Mouse (Mus musculus) cerebellum, postnatal 25 days (tissue): Measurements from ENCODE around the gene Ankra2.

ENCODE experiments used
- DNase-seq, 2 experiments: peaks; one replicate each; pipeline ENCODE4 v3.0.0; 2021; ENCODE audit warnings: mixed read lengths in 2 of 2

Ankra2 gene

DNA sequence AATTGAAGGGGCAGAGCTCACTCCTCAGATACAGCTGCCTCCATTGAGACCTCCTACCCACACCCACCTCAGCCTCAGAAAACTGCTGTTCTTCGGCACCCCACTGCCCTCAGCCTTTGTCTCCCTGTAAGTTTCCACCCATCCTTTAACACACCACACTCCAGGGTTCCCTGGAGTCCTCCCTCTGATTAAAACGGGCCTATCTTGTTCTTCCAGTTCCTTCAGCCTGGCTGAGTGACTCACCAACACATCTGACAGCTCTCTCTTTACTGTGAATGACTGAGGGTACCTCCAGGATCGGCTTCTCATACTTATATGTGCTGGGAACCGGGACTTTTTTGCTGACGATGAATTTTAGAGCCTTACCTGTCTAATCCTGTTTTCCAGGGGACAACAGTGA is 33.2 kb downstream of the Ankra2 start:
- DNase-seq, result no peak

DNA sequence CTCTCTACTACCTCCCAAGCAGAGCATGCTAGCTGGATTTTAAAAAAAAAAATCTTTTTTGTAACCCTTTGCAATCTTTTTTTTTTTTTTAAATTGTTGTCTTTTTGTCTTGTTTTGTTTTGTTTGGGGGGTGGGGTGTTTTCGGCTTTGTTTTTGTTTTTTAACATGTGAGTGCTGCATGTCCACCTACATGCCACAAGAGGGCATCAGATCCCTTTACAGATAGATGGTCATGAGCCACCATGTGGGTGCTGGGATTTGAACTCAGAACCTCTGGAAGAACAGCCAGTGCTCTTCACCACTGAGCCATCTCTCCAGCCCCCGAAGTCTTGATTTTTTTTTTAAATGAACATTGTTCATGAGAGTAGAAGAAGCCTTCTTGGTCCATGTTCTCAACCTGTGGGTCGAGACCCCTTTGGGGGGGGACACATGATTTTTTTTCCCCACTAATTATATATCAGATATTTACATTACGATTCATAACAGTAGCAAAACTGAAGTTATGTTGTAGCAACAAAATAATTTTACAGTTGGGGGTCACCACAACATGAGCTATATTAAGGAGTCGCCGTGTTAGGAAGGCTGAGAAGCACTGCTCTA is 35.1 kb downstream of the Ankra2 start:
- DNase-seq, result no peak

GRCm38 (mm10) chr13:98298833-98299758 is 36.2 kb downstream of the Ankra2 start:
- peak; percentile 78 to 85 for DNase-seq

- DNase-seq, result no peak
Observed at GRCm38 (mm10) chr13:98305257-98305656, 42.4 kb downstream of the Ankra2 start.

DNA sequence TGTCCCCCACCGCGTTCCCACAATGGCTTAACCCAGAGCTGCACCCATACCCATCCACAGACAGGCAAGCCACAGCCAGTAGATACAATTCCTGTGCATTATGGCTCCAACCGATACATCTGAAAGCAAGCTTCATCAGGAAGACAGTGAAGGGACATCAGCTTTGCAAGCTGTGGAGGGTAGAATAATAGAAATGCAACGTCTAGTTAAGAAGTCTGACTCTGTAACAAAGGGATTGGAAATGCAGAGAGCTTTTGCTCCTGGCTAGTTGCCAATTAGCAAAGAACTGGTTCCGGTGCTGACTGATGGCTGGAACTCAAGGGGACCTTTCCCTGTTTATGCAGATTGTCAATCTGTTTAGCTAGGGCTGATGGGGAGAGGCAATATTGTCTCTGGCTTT is 43.5 kb downstream of the Ankra2 start:
- no peak for DNase-seq

- DNase-seq, result no peak
Observed at GRCm38 (mm10) chr13:98306852-98307475, 44.1 kb downstream of the Ankra2 start.

GRCm38 (mm10) chr13:98308004-98308403 is 45.1 kb downstream of the Ankra2 start:
- DNase-seq, result no peak

- no peak for DNase-seq
Observed at GRCm38 (mm10) chr13:98308724-98309123, 45.9 kb downstream of the Ankra2 start.

DNA sequence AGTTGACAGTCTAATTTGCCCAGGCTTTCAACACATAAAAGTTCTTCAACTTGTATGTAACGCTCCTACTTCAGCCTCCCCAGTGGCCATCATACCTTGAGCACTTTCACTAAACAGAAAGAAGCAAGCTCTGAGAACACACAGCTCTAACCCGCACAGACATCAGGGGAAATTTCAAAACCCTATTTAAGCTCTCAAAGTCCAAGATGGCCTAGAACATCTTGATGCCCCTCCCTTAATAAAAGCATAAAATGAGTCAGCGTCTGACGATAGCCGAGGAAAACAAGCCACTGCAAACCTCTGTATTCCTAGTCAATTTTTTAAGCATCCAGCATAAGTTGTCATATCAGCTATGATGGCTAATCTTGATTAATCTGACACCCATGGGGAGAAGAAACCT is 48.7 kb downstream of the Ankra2 start:
- DNase-seq, result no peak

- DNase-seq, result no peak
Observed at GRCm38 (mm10) chr13:98313631-98314030, 50.8 kb downstream of the Ankra2 start.

DNA sequence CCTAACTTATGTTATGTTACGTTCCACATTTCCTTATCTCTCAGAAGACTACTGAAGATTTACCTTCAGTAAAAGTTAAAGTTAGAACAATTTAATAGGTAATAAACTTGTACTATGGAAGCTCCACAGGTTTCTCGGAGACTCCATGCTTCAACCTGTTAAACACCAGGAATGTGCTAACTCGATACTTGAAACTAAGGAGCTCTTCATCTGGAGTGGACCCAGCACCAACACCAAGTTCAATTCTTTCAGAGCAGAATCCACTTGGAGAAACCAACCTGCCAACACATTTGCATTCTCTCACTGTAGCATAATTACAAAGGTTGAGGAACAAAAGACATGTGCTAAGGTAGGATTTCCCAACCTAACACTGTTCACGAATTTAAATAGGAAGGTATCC is 52.2 kb downstream of the Ankra2 start:
- no peak for DNase-seq

DNA sequence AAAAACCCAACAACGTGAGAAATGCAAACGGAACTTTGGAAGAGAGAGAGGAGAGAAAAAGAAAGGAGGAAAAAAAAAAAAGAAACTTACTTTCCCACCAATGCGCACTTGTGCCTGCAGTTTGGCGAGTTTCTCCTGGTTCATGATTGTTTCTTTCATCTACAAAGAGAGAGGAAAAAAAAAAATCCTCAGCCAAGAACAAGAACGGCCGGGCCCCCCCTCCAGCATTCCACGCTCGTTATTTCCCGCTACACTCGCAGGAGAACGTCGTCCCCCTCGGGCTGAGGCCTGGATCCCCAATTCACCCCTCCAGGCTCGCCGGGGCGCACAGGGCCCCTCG is 53.2 kb downstream of the Ankra2 start:
- no peak for DNase-seq

DNA sequence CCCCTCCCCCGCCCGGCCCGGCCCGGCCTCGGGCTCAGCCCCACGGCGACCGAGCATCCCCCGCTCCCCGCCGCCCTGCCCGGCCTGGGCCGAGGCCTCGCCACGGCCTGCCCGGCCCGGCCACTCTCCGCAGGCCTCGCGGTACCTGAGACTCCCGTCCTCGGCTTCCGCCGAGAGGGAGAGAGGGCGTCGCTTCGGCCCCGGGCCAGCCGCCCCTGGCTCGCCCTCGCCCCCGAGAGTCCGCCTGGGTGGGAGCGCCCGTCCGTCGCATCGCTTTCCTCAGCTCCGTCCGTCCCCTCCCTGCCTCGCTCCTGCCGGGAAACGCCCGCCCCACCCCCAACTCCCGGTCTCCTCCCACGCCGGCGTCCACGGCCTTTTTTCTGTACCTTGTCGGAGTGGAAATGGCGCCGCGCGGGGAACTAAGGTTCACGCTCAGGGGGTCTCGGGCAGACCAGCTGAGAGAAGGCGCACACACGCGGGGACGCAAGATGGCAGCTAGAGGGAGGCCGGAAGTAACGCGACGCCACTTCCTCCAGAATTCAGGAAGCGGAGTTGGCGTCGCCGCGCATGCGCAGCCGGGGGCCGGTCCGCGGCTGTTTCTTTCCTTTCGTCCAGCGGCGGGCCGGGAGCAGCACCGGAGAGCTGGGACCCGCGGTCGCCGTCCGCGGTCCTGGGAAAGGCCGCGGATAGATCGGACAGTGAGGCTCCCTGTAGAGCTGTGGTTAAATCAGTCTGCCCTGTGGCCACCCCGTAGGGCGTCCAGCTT is 53.8 kb downstream of the Ankra2 start, which contains the start of gene Btf3:
TSS of gene Btf3 (minus strand) at position 527 of the 766 bp plus-strand sequence.
- DNase-seq, result peak; percentile 95 to 98

DNA sequence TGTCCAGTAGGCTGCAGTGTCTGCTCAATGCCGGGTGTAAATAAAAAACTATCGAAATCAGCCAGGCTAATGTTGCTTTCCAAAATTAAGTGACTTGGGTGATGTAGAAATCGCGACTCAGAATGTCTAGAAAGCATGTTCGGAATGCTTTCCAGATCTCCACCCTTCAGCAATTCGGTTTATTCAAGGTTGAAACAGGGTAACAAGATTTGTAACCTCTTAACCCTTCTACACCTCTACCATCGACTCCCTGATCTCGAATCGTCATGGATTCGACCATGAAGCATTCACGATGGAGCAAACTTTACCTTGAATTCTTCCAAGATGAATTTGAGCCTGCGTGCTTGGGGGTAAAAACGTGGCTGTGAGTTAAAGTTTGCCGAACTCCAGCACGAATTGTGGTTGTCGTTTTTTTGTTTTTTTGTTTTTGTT is 54.4 kb downstream of the Ankra2 start:
- DNase-seq, result no peak

DNA sequence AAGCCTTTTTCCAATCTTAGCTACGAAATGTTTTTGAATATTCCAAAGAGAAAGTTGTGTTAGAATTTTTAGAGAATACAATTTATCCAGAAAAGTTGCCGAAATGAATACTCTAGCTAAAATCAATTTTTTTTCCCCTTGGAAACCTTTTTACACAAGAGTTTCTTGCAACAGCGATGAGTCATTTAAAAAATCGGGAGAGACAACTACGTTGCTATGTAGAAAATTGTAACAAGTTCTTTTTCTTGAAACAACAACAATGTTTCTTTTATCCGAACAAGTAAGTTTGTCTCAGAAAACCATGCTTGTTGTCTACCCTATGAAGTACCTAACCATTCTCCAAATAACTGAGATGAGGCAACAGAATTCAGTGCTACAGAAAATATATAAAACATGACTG is 55.0 kb downstream of the Ankra2 start:
- DNase-seq, result no peak
